Mouse (Mus musculus) liver, embryonic 12.5 days (tissue): ENCODE results near the gene Ankrd54. TPM values are rescaled to one million over a fixed set of nuclear protein-coding genes. Genes with fewer than 3 reads are reported as not detected.
"Not testable (repeated sequence)": the region's sequence is repeated elsewhere in the genome, so short reads cannot be mapped to it uniquely, and the experiment has no call there.

Source experiments
- ATAC-seq: fragments of 200-750 bp; cut with Nextera tagmentation; 2 replicates; pipeline ENCODE4 v1.8.0; 2017; ENCODE audit warnings: moderate number of reproducible peaks, mild to moderate bottlenecking, moderate library complexity
- H3K27ac ChIP-seq: fragments of 300-500 bp; sonication (generic); 2 replicates; pipeline ENCODE4 v1.5.1; 2016; ENCODE audit warnings: mild to moderate bottlenecking
- H3K27me3 ChIP-seq: fragments of 300-500 bp; sonication (generic); replicated peaks from 2 replicates; pipeline ENCODE4 v1.6.1; 2016; ENCODE audit warnings: mild to moderate bottlenecking, moderate library complexity
- H3K36me3 ChIP-seq: fragments of 300-500 bp; sonication (generic); 2 replicates; pipeline ENCODE4 v1.6.1; 2016; ENCODE audit warnings: mild to moderate bottlenecking, moderate library complexity
- H3K4me1 ChIP-seq: fragments of 300-500 bp; sonication (generic); 2 replicates; pipeline ENCODE4 v1.6.1; 2016
- H3K4me2 ChIP-seq: fragments of 300-500 bp; sonication (generic); 2 replicates; pipeline ENCODE4 v1.6.1; 2016; ENCODE audit warnings: mild to moderate bottlenecking, moderate library complexity
- H3K4me3 ChIP-seq: fragments of 300-500 bp; sonication (generic); 2 replicates; pipeline ENCODE4 v1.5.1; 2016; ENCODE audit warnings: mild to moderate bottlenecking, moderate library complexity
- H3K9ac ChIP-seq: fragments of 300-500 bp; sonication (generic); 2 replicates; pipeline ENCODE4 v1.6.1; 2016; ENCODE audit warnings: mild to moderate bottlenecking, moderate library complexity
- H3K9me3 ChIP-seq: fragments of 300-500 bp; sonication (generic); replicated peaks from 2 replicates; pipeline ENCODE4 v1.6.1; 2016; ENCODE audit warnings: mild to moderate bottlenecking, moderate library complexity
- WGBS: fragments of 180-500 bp; shearing (Covaris S2); methylation state at CpG from one replicate; pipeline ENCODE4 v1.1.7; 2016; ENCODE audit not compliant: insufficient replicate concordance; 5-methylcytosine and 5-hydroxymethylcytosine counted together
- polyA plus RNA-seq: library from polyadenylated mRNA; unstranded; fragments of >200 nt; fragmentation: Nextera tagmentation; extraction: Ambion mirVana; gene quantifications from 2 replicates; pipeline ENCODE4 v1.2.1, GENCODE M21; 2016

Ankrd54 gene
- polyA plus RNA-seq, 1 experiment from 2014 or later: 61.4 TPM

DNA sequence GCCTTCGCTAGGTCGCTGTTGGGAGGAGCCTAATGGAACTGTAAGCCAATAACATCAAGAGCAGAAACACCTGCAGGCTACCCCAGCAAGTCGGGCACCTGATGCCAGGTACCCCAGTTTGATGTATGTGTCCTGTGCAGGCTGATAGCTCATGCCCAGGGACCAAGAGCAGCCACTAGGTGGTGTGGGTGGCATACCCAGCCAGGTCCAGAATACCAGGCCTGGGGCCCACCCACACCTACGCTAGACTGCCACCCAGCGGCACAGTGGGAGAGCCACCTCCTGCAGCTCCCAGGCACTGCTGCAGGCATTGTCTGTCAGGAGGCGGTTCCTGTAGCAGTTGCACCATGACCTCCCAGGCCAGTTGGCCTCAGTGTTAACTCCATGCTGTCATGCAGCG lies 23.8 kb downstream of the Ankrd54 start:
- ATAC-seq: peak; percentile 74
- H3K4me1 ChIP-seq: peaks cover 53% of the 10 kb centered on the region
- WGBS: 14% methylated on average over 7 of the region's 7 CpGs
- no peaks in the 10 kb centered on the region for H3K9me3 ChIP-seq
- H3K4me2 ChIP-seq: peak overlapping the region; percentile 62
- H3K9ac ChIP-seq: no peak overlapping the region
- no peak overlapping the region for H3K27ac ChIP-seq
- H3K4me3 ChIP-seq: no peak overlapping the region
- H3K27me3 ChIP-seq: peaks cover 68% of the 10 kb centered on the region
- H3K36me3 ChIP-seq: peaks cover 17% of the 10 kb centered on the region

DNA sequence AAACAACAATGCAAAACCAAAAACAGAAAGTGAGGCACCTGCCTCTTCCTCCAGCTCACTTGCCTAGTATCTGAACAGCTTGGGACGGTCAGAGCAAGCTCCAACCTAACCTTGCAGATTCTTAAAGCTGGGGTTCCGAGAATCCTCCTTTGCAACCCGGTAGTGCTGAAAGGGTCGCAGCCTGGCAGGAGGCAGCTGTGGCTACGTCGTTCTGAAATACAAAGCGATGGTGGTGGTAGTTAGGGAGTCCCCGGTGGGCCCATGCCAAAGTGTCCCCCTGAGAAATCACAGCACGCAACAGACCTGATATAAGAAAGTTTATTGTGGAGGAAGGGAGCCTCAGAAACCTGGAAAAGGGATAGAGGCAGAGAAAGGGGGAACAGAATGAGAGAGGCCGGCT lies 24.4 kb downstream of the Ankrd54 start:
- H3K27ac ChIP-seq: peak overlapping the region; percentile 46

DNA sequence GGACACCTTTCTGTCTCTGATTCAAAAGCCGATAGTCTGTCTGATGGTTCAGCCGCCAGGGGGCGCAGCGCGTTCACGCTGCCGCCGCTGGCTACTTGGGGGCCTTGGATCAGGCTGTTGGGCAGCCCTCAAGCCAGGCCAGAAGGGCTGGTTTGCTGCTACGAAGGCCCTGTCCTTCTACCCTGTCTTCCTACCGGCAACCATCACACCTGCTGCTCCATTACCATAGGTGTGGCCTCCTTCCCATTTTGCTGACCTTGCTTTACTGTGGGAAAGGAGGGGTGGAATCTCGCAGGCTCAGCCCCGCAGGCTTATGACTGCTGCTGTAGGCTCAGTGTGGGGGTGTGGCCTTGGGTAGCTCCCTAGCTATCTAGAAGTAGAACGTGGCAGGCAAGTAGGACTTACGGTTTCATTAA lies 24.8 kb downstream of the Ankrd54 start:
- Histone ChIP-seq H3K9me3 (no peaks in the 10 kb centered on the region), H3K27ac (peak overlapping the region; percentile 46), H3K36me3 (peaks cover 17% of the 10 kb centered on the region), H3K27me3 (peaks cover 62% of the 10 kb centered on the region), H3K9ac (0 out of 2 replicates have a peak overlapping the region, but pooled peaks have one; percentile 2), H3K4me1 (peaks cover 44% of the 10 kb centered on the region), H3K4me2 (peak overlapping the region; percentile 62), H3K4me3 (peak overlapping the region; percentile 14)
- 6% methylated on average over 14 of the region's 14 CpGs for WGBS
- ATAC-seq: peak; percentile 58

More for the DNA sequence above, 24.4 kb downstream of the Ankrd54 start:
- Histone ChIP-seq H3K4me3 (no peak overlapping the region), H3K4me2 (peak overlapping the region; percentile 62), H3K36me3 (peaks cover 17% of the 10 kb centered on the region), H3K9ac (no peak overlapping the region), H3K27me3 (peaks cover 66% of the 10 kb centered on the region), H3K4me1 (peaks cover 48% of the 10 kb centered on the region), H3K9me3 (no peaks in the 10 kb centered on the region)
- no peak for ATAC-seq
- 58% methylated on average over 10 of the region's 10 CpGs for WGBS

DNA sequence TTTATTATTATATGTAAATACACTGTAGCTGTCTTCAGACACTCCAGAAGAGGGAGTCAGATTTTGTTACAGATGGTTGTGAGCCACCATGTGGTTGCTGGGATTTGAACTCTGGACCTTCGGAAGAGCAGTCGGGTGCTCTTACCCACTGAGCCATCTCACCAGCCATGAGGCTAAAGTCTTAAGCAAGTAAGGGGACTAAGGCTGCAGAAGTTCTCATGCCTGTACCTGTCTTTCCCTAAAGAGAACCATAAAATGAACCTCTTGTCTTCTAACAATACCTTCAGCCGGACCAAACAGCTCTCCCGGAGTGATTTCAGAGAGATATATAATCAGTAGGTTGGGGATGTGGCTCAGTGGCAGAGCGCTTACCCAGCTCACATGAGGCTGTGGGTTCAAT lies 30.8 kb downstream of the Ankrd54 start:
- Histone ChIP-seq H3K4me1 (peaks cover 45% of the 10 kb centered on the region), H3K4me2 (peak overlapping the region; percentile 89; the same call in 1 of the 2 replicates)
- H3K4me3 ChIP-seq: not testable (repeated sequence)

DNA sequence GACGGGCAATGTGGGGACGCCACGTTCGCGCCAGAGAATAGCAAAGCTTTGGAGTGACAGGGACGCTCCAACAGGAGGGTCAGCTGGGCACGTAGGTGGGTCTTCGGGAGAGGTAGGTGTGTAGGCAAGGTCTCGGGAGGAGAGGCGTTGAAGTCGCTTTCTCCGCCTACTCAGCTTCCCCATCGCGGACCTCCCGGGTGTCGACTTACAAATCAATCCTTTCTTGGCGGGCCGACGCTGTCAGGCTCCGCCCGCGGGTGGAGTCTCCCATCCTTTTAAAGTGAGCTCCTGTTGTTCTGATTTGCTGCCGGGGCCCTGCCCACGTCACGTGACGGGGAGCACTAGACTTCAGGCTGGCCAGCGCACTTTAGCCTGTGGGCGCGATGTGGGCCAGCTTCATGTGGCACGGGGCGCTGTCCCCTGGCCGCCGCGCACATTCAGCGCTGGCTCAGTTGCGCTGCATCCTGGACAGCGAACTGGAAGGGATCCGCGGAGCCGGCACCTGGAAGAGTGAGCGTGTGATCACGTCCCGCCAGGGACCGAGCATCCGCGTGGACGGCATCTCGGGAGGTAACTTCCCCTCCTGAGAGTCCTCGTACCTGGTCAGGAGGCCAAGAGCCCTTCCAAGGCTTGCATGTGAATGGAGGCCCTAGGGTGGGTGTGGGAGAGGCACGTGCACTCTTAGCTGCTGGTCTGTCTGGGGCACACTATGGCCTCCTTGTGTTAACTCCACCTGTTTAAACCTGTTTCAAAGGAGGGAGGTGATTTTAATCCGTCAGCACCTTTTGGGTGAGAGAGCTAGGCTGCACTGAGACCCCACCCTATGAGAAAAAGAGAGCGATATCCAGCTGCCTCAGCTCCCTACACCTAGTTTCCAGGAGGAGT lies 31.9 kb downstream of the Ankrd54 start:
- peaks cover 82% of the 10 kb centered on the region for H3K27me3 ChIP-seq
- peak overlapping the region; percentile 89 for H3K4me2 ChIP-seq
- H3K9me3 ChIP-seq: no peaks in the 10 kb centered on the region
- H3K9ac ChIP-seq: peak overlapping the region; percentile 91; the same call in 1 of the 2 replicates
- H3K27ac ChIP-seq: no peak overlapping the region
- H3K4me3 ChIP-seq: peak overlapping the region; percentile 65
- ATAC-seq: peak; percentile 69
- peaks cover 50% of the 10 kb centered on the region for H3K4me1 ChIP-seq
- WGBS: 3% methylated on average over 52 of the region's 52 CpGs
- peaks cover 4% of the 10 kb centered on the region; the same call in 1 of the 2 replicates for H3K36me3 ChIP-seq

More for the DNA sequence above, 30.8 kb downstream of the Ankrd54 start:
- H3K9me3 ChIP-seq, H3K9ac ChIP-seq, H3K27ac ChIP-seq, ATAC-seq: not testable (repeated sequence)
- Histone ChIP-seq H3K27me3 (peaks cover 79% of the 10 kb centered on the region), H3K36me3 (peaks cover 14% of the 10 kb centered on the region)
- 80% methylated on average over 5 of the region's 5 CpGs for WGBS

DNA sequence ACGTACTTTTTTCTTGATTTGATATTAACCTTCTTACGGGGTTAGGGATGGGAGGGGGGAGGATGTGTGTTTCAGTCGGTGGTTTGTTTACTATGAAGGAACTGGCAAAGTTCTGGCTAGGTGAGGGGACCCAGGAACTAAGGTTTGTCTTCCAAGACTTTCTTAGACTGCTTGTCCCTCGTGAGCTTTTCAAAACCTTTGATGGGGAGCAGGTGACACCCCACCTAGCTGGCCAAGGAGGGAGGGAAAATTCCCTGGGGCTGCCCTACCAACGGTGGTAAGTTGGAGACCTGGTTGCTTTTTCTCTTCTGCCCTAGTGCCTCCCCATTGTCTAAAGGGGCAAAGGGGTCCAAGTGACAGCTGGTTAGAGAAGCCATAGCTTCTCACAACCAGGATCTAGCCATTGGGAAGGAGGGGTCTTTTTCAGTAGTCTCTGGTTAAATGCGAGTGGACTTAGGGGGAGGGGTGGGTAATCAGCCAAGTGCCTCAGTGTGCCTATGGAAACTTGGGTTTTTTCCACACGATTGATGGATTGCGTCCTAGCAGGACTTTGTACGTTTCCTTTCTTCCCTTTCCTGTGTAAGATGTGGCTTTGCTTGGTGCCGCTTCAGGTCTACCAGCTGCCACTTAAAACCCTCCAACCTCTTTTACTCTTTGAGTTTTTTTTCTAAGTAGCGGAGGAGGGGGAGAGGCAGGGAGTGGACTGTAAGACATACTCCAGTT lies 33.0 kb downstream of the Ankrd54 start:
- 13% methylated on average over 11 of the region's 11 CpGs for WGBS
- H3K9me3 ChIP-seq: no peaks in the 10 kb centered on the region
- peak overlapping the region; percentile 91 for H3K9ac ChIP-seq
- H3K4me1 ChIP-seq: peaks cover 56% of the 10 kb centered on the region
- 0 out of 2 replicates have a peak overlapping the region, but pooled peaks have one; percentile 23 for H3K27ac ChIP-seq
- peaks cover 93% of the 10 kb centered on the region for H3K27me3 ChIP-seq
- no peaks in the 10 kb centered on the region for H3K36me3 ChIP-seq
- ATAC-seq: no peak
- peak overlapping the region; percentile 65 for H3K4me3 ChIP-seq
- H3K4me2 ChIP-seq: peak overlapping the region; percentile 89

DNA sequence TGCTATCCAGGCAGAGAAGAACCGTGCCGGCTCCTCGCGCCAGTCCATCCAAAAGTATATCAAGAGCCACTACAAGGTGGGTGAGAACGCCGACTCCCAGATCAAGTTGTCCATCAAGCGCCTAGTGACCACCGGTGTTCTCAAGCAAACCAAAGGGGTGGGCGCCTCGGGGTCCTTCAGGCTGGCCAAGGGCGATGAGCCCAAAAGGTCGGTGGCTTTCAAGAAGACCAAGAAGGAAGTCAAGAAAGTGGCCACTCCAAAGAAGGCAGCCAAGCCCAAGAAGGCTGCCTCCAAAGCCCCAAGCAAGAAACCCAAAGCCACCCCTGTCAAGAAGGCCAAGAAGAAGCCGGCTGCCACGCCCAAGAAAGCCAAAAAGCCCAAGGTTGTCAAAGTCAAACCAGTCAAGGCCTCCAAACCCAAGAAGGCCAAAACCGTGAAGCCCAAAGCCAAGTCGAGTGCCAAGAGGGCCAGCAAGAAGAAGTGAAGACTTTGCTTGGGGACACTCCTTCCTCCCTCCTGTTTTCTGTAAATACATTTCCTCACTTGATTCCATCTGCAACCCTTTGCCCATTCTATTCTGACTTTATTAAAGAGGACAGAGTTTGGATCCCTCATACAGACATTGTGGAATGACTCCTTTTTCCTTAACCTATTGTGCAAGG lies 33.7 kb downstream of the Ankrd54 start:
- whole genome bisulfite sequencing: 23% methylated on average over 16 of the region's 16 CpGs
- Histone ChIP-seq H3K36me3 (no peaks in the 10 kb centered on the region), H3K9me3 (no peaks in the 10 kb centered on the region), H3K27me3 (peaks cover 92% of the 10 kb centered on the region), H3K9ac (peak overlapping the region; percentile 91), H3K27ac (peak overlapping the region; percentile 85), H3K4me2 (peak overlapping the region; percentile 89), H3K4me3 (peak overlapping the region; percentile 65), H3K4me1 (peaks cover 56% of the 10 kb centered on the region)
- no peak for ATAC-seq

DNA sequence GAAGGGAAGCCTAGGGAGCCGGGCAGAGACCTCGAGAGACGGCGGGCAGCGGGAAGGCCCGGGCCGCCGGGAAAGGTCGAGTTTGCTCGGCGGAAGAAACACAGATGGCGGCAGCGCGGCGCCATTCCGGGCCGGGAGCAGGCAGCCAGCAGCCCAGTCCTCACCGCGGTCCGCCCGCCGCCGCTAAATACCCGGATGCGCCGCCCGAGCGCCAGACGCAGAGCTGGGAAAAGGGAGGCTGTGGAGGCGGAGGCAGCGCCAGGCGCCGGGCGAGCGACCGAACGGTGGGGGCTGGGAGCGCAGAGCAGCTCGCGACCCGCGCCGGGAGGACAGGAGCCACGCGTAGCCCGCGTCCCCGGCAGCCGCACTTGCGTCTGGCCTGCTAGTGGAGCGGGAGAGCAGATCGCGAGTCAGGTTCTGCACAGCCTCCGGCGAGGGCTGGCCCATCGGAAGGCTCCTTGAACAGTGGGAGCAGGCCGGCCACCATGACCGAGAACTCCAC lies 34.4 kb downstream of the Ankrd54 start, which contains the start of gene H1f0:
H1f0 (plus strand) TSS at position 214 of the 502 bp plus-strand sequence.
- ATAC-seq: peak; percentile 38
- WGBS: under 1% methylated on average over 58 of the region's 58 CpGs
- Histone ChIP-seq H3K36me3 (no peaks in the 10 kb centered on the region), H3K27me3 (peaks cover 94% of the 10 kb centered on the region), H3K4me1 (peaks cover 61% of the 10 kb centered on the region), H3K27ac (peak within 1 kb of the TSS; percentile 85), H3K9me3 (no peaks in the 10 kb centered on the region), H3K4me2 (peak within 1 kb of the TSS; percentile 89), H3K4me3 (peak within 1 kb of the TSS; percentile 65), H3K9ac (peak within 1 kb of the TSS; percentile 91)

DNA sequence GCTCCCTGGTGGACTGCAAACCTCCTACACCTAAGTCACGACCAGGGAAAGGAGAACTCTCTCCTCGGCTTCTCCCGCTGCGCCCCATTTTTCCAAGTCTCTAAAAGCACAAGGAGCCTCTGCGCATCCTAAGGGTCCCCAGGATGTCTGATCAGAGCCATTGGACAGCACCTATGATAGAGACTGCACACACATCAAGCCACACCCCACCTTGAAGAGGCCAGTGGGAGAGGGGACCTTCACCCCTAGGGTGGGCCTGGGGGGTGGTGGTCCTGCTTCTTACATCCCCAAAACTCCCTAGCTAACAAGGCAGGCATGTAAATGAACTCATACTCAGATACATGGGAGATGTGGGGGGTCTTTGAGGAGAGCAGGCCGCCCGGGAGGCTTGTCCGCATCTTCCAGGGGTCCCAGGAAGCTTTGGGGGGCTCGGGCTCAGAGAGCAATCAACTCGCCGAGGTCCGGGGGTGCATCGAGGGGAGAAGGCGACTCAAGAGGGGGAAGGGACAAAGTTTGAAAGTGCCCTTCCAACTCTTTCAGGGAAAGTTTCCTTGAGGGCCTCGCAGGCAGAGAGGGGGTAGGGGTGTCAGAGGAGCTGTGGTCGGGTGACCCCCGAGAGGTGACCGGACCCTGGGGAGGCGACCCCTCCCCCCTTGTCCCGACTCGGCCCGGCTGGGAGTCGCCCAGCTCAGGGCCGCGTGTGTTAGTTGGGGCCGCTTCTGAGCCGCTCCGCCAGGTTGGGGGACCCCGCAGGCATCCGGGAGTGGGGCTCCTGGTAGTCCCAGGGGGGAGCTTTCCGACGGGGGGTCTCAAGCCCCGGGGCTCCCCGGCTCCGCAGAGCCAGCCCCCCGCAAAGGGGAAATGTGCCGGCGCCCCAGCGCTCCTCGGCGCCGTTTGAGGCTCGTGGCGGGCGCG lies 35.1 kb downstream of the Ankrd54 start:
- Histone ChIP-seq H3K27ac (peak overlapping the region; percentile 85), H3K9me3 (no peaks in the 10 kb centered on the region), H3K36me3 (no peaks in the 10 kb centered on the region), H3K4me1 (peaks cover 66% of the 10 kb centered on the region), H3K27me3 (peaks cover 96% of the 10 kb centered on the region), H3K9ac (peak overlapping the region; percentile 91), H3K4me2 (peak overlapping the region; percentile 89), H3K4me3 (peak overlapping the region; percentile 65)
- no peak for ATAC-seq
- WGBS: 7% methylated on average over 43 of the region's 46 CpGs

DNA sequence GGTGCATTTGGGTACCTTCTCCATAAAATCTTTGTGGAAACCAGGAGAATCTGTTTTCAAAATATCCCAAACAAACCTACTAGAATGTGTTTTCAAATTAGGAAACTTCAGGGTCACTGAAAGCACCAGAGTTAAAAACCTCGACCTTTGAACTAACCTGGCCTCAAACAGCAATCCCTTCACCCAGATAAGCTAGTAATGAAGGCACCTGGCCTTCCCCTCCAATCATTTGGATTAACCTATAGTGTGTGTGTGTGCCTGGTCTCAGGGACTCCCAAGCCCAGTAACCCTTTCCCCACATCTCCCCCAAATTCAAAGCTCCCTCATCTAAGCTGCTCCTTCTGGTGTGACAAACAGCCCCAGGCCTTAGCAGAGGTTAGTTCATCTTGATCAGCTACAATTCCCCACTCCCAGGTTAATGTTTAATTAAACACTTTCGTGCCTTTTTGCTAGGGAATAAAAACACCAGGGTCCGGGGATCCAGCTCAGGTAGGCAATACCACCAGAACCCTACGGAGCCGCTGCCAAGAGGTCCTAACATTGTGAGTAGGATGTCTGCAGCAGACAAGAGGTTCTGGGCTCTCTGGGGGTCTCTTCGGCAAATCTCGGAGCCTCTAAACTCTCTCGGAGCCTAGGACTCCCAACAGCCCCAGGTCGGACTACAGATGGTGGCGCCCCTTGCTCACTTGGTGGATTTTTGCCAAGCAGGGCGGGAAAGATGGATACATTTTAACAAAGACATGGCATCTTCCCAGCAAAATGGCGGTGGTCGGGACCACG lies 36.0 kb downstream of the Ankrd54 start:
- peaks cover 93% of the 10 kb centered on the region for H3K27me3 ChIP-seq
- no peak for ATAC-seq
- H3K4me3 ChIP-seq: peak overlapping the region; percentile 65
- 57% methylated on average over 14 of the region's 14 CpGs for WGBS
- peak overlapping the region; percentile 91; the same call in 1 of the 2 replicates for H3K9ac ChIP-seq
- no peaks in the 10 kb centered on the region for H3K9me3 ChIP-seq
- H3K4me1 ChIP-seq: peaks cover 66% of the 10 kb centered on the region
- H3K27ac ChIP-seq: peak overlapping the region; percentile 85
- H3K36me3 ChIP-seq: no peaks in the 10 kb centered on the region
- peak overlapping the region; percentile 89 for H3K4me2 ChIP-seq
